13 mouse cellular contexts compared by ENCODE assay signal in genomic region chr8:8239489-8239888, GRCm38 (mm10).
A peak's percentile ranks its signal among the peaks of the same experiment; 100 is the strongest.
DNase-seq lines count a peak whose midpoint lies in the region; ATAC-seq lines count a peak whose summit lies in the region.
"Had no signal": no experiment of that assay in that cellular context is flagged by ENCODE, and none has a peak within 500 bp of the region (broad histone marks: within the 10 kb centered on the region; RNA-seq: fewer than 3 reads in every experiment).

No protein-coding gene starts in this region.

- peaks cover 42% of the 10 kb centered on the region for H3K4me1 ChIP-seq in heart, embryonic 12.5 days (replicated peaks)
- H3K4me1 ChIP-seq in liver, embryonic 16.5 days (ENCODE audit: control insufficient read depth, low read depth, low read length) = no peaks in the 10 kb centered on the region
- peaks cover 11% of the 10 kb centered on the region; the same call in 1 of the 2 replicates for H3K4me1 ChIP-seq in forebrain, embryonic 13.5 days
- H3K4me1 ChIP-seq: stomach, embryonic 15.5 days had no signal

- WGBS in heart, embryonic 12.5 days = 44% methylated on average over 12 of the region's 12 CpGs
- 16% methylated on average over 12 of the region's 12 CpGs for WGBS in liver, embryonic 16.5 days (ENCODE audit: insufficient replicate concordance)
- 77% methylated on average over 12 of the region's 12 CpGs for WGBS in forebrain, embryonic 13.5 days

- DNase-seq in adrenal gland, postnatal 14 days = peak; percentile 6
- DNase-seq in adrenal gland, adult 18-20 months (ENCODE audit: low spot score in 2 of 2) = no peak
- peak; percentile 1 for DNase-seq in 416B (ENCODE audit: low read depth)
- DNase-seq in urinary bladder, postnatal 10 days (ENCODE audit: low spot score) = no peak
- DNase-seq in spleen, postnatal 14 days (ENCODE audit: low spot score in 2 of 2) = no peak
- DNase-seq: adrenal gland, adult 8-10 months; kidney, postnatal 36 days had no signal

- ATAC-seq in heart, embryonic 12.5 days (ENCODE audit: insufficient number of reproducible peaks, low FRiP score) = no peak
- peak; percentile 30; the same call in 1 of the 2 replicates for ATAC-seq in liver, embryonic 16.5 days (ENCODE audit: low read depth)
- no peak for ATAC-seq in forebrain, embryonic 13.5 days

- peak overlapping the region; percentile 16; the same call in 1 of the 2 replicates for H3K4me2 ChIP-seq in heart, embryonic 12.5 days
- no peak overlapping the region for H3K4me2 ChIP-seq in liver, embryonic 16.5 days (ENCODE audit: low read depth, low read length)
- H3K4me2 ChIP-seq in forebrain, embryonic 13.5 days = no peak overlapping the region
- H3K4me2 ChIP-seq: forebrain, embryonic 12.5 days; heart, embryonic 15.5 days; stomach, embryonic 15.5 days had no signal

- H3K4me3 ChIP-seq in heart, embryonic 12.5 days = no peak overlapping the region
- no peak overlapping the region for H3K4me3 ChIP-seq in liver, embryonic 16.5 days (ENCODE audit: low read depth, low read length)
- H3K4me3 ChIP-seq in forebrain, embryonic 13.5 days = no peak overlapping the region
- H3K4me3 ChIP-seq: forebrain, embryonic 12.5 days; heart, embryonic 15.5 days; stomach, embryonic 15.5 days had no signal

- H3K36me3 ChIP-seq in heart, embryonic 12.5 days = no peaks in the 10 kb centered on the region
- H3K36me3 ChIP-seq in liver, embryonic 16.5 days (ENCODE audit: control insufficient read depth, insufficient read depth) = no peaks in the 10 kb centered on the region
- H3K36me3 ChIP-seq in forebrain, embryonic 13.5 days (ENCODE audit: poor library complexity, severe bottlenecking) = no peaks in the 10 kb centered on the region
- H3K36me3 ChIP-seq: forebrain, embryonic 12.5 days; heart, embryonic 15.5 days; stomach, embryonic 15.5 days had no signal

- H3K9ac ChIP-seq in heart, embryonic 12.5 days = no peak overlapping the region
- no peak overlapping the region for H3K9ac ChIP-seq in liver, embryonic 16.5 days (ENCODE audit: low read depth, low read length)
- H3K9ac ChIP-seq in forebrain, embryonic 13.5 days = no peak overlapping the region
- H3K9ac ChIP-seq: forebrain, embryonic 12.5 days; heart, embryonic 15.5 days; stomach, embryonic 15.5 days had no signal

- no peaks in the 10 kb centered on the region for H3K27me3 ChIP-seq in heart, embryonic 12.5 days (replicated peaks)
- H3K27me3 ChIP-seq in liver, embryonic 16.5 days (ENCODE audit: control insufficient read depth, insufficient read depth, low read depth, low read length) = no peaks in the 10 kb centered on the region
- H3K27me3 ChIP-seq in forebrain, embryonic 13.5 days = no peaks in the 10 kb centered on the region
- H3K27me3 ChIP-seq: heart, embryonic 15.5 days; stomach, embryonic 15.5 days had no signal

- H3K27ac ChIP-seq in heart, embryonic 12.5 days (ENCODE audit: poor library complexity, severe bottlenecking) = no peak overlapping the region
- no peak overlapping the region for H3K27ac ChIP-seq in liver, embryonic 16.5 days (ENCODE audit: low read length)
- no peak overlapping the region for H3K27ac ChIP-seq in forebrain, embryonic 13.5 days
- H3K27ac ChIP-seq: forebrain, embryonic 12.5 days; heart, embryonic 15.5 days; stomach, embryonic 15.5 days had no signal

- no peaks in the 10 kb centered on the region for H3K9me3 ChIP-seq in heart, embryonic 12.5 days (replicated peaks)
- H3K9me3 ChIP-seq in liver, embryonic 16.5 days (replicated peaks; ENCODE audit: control insufficient read depth, low read length) = no peaks in the 10 kb centered on the region
- no peaks in the 10 kb centered on the region for H3K9me3 ChIP-seq in forebrain, embryonic 13.5 days (replicated peaks)
- H3K9me3 ChIP-seq: forebrain, embryonic 12.5 days; heart, embryonic 15.5 days; stomach, embryonic 15.5 days had no signal

Comparison
In these comparisons a context has a peak if more than half of its experiments do, and no peak if none do; other contexts are left out.
1. DNase-seq: peak in adrenal gland, postnatal 14 days (single experiment) and 416B (single experiment); none in adrenal gland, adult 18-20 months (0 of 2), urinary bladder, postnatal 10 days (single experiment) and spleen, postnatal 14 days (0 of 2).